Mouse (Mus musculus) mouse embryonic stem cell (cell line): ENCODE measurements around the gene Btg1.

Source experiments
- in situ Hi-C, 2 experiments: fragments of 300-500 bp; cut with MboI; formaldehyde crosslinking; loops; 1 replicate in 1 of 2; 3 replicates in 1 of 2; pipeline ENCODE4 v1.14.3; 2019 to 2020; ENCODE audit warnings: low sequenced_read_pairs in 2 of 2, low pct_unique_long_range_greater_than_20kb in 1 of 2, mixed read lengths in 1 of 2; ENCODE audit not compliant: unreplicated experiment in 1 of 2

Gene Btg1

DNA sequence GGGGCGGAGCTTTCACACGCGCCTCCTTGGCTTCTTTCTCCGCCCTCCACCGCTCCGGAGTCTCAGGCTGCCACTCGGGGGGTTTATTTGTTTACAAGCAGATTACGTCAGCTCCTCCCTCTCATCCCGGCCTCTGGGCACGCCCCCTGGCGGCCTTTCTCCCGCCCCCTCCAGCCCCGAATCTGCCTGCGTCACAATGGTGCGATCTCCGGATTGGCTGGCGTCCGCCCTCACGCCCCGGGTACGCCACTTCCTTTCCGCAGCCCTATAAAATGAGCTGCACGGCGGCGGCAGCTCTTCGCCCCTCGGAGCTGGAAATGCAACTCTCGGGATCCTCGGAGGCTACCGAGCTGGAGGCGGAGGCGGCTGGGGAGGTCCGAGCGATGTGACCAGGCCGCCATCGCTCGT, at the start of gene Btg1:
Btg1 (plus strand) TSS at position 298 of the 408 bp plus-strand sequence.
- in situ Hi-C loops, result loop anchor here in 1 of 2 experiments (10.0 kb wide), 1 partner anchor 118 kb away; no protein-coding TSS in a partner anchor

DNA sequence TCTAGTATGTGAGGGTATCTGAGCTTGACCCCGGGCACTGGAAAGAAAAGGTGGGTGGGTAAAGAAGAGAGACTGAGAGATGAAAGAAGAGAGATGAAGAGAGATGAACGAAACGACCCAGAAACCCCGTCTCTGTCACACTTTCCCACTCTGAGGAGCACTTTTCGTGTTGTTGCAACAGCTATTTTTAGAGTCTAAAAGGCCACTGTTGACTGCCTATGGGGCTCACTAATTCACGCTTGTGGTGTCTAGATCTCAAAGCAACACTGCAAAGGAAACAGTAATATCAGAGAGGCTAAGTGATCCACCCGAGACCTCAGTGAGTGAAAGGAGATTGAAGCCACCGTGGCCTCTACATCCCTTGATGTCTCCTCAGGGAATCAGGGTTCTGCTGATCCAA, 47.3 kb upstream of the Btg1 start:
- in situ Hi-C loops, result no loop called here

DNA sequence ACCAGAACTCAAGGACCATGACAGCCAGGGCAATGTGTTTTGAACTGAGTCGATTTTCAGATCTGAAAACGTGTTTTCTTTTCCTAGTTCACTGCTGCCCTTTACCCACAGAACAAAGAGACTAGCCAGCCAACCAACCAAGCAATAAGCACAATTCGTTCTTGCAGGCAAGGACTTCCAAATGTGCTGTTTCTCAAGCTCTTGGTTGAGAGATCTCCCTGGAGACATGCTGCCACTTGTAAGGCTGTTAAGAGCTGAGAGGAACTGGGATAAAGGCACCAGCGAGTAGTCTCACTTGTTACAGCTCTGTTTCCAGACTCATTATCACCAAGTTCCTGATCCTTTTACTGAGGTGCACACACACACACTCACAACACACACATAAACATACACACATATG, 45.6 kb upstream of the Btg1 start:
- in situ Hi-C loops, result no loop called here

DNA sequence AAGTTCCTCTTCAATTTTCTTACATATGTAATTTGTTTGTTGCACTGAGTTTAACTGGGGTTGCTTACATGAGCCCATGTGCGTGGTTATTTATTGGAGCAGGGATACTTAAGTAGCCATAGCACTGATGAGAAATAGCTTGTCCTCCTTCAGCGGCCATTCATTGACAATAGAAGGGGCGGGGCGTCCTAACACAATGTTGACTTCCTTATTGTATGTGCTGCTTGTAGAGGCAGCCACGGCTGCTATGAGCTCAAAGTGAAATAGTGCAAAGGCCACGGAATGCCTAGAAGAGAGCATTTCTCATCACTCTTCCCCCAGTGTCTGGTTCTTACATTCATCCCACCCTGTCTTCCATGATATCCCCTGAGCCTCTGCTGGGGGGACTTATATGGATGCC, 42.0 kb upstream of the Btg1 start:
- in situ Hi-C loops, result no loop called here

DNA sequence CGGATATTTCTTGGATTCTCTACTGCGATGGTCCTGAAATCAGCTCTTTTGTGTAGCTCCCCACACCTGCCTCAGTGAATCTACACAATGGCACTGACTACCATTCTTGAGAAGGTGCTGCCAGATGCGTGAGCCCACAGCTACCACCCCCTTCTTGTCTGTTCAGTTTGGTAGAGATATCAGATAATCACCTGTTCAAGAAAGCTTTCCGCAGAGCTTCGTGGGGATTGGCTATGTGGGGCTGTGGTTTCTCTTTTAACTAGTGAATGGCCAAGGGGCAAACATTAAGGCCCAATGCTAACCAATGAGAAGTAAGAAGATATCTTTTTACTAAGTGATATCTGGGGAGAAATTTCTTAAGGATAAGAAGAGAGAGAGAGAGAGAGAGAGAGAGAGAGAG, 41.5 kb upstream of the Btg1 start:
- in situ Hi-C loops, result no loop called here

DNA sequence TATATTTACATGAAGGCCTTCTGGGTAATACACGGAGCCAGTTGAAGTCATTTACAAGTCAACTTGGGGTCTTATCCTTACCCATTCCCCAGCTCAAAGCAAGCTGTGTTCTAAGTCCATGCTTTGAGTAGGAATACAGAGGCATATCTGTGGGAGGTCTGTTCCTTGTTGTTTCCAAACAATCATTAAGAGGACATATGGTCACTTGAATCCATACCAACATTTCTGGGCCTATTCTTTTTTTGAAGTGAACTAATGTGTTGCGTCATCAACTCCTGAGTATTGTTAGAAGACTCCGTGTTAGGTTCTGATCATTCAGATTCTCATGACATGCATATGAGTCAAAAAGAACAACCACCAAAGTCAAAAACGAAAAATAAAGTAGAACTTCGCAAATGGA, 37.9 kb upstream of the Btg1 start:
- in situ Hi-C loops, result no loop called here

DNA sequence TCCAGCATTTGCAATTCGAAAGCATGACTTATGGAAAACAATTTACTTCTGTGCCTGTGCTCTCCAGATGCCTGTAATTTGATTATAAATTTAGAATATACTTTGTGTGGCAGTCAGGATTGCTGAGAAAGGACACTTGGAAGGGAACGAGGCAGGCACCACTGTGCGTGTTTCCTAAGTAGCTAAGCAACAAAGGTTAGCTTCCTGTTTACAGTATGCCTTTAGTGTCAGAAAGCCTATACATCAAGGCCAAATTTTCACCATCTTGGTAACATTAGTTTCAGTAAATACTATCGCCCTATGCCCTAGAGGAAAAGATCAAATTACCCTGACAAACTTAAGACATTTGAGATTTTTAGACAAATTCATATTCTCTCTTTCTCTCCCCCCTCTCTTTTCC, 37.4 kb upstream of the Btg1 start:
- in situ Hi-C loops, result no loop called here

DNA sequence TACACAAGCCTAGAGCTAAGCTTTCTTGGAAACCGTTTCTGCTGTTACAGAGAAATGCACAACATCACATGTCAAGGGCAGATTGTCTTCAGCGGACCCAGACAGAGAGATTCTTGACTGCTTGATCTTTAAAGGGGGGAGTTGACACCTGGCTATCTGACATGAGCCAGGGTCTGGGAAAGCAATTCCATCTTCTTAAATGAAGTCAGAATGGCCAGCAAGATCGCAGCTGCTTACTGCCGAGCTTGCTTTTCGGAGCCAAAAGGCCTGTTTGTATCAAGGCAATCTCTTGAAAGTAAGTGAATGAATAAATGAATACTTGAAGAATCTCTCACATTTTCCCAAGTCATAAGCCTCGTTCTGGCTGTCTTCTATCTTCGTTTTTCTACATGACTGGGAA, 36.6 kb upstream of the Btg1 start:
- in situ Hi-C loops, result no loop called here

DNA sequence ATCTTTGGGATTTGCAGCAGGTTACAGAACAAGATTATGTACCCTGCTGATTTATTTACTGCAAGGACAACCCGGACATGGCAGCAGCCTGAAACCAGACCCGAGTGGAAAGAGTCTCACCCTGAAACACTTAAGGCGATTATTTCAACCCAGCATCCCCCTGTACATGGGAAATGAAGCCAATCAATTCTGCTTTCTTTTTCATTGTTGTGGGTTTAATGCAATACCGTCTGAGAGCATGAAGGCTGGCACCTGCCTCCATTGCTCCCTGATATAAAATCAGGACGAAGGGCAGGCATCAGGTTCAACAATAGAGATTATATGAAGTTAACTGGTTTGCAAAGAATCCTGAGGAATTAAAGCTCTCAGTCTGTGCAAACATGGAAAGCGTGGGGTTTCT, 35.6 kb upstream of the Btg1 start:
- in situ Hi-C loops, result no loop called here

DNA sequence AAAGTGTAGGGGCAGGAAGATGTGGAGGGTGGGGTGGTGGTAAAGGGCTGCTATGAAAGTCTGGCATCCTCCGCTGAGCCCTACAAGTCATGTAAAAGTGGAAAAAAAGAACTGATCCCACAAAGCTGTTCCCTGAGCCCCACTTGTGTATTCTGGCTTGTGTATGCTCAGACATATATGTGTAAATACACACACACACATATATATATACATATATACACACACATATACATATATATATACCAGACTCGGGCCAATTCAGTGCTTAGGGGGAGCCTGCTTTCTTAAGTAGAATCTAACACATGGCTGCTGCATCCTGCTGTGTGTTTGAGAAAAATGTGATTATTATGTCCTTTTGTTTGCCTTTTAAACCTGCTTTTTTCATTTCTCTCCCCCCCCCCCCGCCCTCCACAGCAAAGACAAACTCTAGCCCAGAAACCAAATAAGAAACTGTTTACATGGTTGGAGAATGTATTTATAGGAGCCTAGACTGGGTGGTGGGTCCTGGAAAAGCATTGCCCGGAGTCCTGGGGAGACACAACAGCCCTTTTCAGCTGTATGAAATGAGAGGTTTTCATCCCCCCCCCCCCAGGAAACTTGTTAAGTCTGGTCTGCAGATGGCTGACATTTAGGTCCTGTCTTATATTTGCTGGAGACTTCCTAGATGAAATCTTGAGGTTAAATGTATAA, 30.5 kb upstream of the Btg1 start:
- in situ Hi-C loops, result no loop called here

DNA sequence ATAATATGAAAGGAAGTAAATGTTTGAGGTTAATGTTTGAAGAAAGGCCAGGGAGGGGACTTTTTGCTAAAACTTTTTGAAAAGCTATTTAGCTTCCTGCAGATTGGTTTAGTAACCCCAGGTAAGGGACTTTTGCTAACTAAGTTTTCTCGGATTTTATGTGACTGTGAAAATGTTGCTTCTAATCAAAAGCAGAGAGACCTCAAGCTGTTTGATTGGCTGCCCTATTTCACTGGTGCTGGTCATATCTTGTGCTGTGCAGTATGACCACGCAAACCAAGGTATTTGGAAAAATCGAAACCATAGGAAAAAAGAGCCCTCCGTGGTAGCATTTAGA, 30.0 kb upstream of the Btg1 start:
- in situ Hi-C loops, result no loop called here

DNA sequence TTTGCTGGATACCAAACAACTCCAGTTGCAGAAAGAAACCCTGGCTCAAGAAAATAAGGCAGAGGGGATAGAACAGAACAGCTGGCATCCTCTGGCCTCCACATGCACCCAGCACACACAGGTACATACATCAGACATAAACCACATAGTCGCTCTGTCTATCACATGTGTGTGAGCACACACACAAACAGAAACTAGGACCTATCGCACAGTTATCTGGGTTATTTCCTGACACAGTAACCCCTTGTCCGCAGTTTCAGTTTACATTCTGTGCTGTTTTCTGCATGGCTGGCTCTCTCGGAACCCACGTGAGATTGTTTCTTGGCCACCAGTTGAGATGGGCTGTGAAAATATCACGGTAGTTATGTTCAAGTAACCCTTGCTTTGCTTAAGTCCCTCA, 28.6 kb upstream of the Btg1 start:
- in situ Hi-C loops, result no loop called here

DNA sequence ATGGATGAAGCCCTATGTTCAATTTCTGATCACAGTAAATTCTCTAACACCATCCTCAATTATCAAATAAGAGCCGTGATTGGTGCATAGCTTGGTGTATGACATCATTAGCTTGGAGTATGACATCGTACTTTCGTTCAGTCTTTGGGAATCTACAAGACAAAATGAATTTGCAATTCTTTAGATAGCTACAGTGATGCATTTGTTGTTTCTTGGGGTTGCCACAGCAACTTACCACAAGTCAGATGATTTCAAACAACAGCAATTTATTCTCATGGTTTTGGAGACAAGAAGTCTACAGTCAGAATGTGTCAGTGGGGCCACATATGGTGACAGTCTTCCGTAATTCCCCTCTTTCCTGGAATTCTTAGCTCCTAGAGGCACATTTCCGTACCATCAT, 27.0 kb upstream of the Btg1 start:
- in situ Hi-C loops, result no loop called here

DNA sequence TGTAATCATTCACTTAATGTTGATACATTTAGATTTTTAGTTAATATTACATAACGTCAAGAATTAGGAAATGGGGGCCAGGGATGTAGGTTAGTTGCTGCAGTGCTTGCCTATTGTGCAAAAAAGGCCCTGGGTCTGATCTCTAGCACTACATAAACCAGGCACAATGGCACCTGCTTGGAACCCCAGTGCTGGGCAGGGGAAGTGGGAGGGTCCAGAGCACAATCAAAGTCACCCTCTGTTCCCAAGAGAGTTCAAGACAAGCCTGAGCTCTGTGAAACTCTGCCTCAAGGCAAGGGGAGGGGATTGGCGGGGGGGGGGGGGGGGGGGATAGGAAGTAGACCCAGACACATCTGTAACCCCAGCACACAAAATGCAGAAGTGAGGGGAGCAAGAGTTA, 24.7 kb upstream of the Btg1 start:
- in situ Hi-C loops, result no loop called here

DNA sequence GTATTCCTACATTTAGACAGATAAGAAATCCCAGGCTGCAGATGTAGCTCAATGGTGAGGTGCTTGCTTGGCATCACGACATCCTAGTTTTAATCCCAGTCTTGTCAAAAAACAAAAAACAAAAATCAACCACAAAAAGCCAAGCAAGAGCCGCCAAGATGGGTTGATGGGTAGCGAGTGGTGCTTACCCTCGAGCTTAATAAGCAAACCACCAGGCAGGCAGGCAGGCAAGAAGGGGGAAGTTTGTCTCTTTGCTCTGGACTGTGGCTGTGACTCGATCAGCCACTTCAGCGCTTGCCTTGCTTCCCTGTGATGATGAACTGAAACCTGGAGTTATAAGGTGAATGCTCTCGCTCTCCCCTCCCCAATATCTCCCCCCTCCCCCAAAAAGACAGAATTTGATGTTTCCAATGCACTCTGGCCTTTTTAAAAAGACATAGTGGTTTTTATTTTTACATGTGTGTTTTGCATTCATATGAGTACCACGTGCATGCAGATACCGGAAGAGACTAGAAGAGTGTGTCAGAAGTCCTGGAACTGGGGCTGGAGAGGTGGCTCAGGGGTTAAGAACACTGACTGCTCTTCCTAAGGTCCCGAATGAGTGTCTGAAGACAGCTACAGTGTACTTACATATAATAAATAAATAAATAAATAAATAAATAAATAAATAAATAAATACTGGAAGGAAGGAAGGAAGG, 21.2 kb upstream of the Btg1 start:
- in situ Hi-C loops, result no loop called here

DNA sequence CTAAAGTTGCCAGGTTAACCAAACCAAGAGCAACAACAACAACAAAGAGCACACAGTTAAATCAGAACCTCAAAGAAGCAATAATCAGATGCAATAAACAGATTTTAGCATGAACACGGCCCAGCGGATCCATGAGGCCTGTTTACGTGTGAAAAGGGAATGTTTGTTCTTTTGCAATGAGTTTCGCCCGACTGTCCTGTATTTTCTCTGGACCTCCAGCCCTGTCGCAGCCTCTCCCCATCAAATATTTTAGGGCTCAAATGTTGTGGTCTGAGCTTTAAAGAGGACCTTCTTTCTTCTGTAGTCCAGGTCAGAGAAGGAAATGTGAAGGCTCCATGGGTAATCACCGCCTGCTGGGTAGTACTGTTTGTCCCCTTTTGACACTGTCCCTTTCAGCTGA, 20.4 kb upstream of the Btg1 start:
- in situ Hi-C loops, result no loop called here

DNA sequence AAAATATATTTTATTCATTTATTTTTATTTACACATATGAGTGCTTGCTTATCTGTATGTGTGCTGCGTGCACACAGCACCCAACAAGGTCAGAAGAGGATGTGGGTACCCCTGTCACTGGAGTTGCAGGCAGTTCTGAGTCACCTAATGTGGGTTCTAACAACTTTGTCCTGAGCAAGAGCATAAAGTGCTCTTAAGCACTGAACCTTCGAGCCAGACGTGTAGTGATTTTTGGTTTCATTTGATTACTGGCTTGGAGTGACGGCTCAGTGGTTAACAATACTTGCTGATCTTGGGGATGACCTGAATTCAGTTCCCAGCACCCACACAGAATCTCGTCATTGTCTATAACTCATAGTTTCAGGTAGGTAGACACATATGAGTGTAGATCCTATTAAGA, 17.2 kb upstream of the Btg1 start:
- in situ Hi-C loops, result loop anchor here in 1 of 2 experiments (10.0 kb wide), 1 partner anchor 385 kb away; no protein-coding TSS in a partner anchor

DNA sequence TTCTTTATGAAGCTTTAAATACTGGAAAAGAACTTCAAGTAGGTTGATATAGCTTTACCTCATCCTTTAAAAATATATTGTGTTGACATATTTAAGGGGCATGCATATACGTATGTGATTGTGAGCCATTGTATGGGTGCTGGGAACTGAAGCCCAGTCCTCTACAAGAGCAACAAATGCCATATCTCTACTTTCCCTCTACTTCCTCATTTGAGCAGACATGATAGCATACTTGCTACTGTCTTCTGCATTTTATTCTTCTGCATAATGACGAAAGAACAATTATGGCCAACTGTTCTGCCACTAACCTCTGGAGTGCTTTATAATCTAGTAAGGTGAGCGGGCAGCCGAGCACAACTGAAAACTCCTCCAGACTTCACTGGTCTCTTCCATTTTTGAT, 15.1 kb upstream of the Btg1 start:
- in situ Hi-C loops, result loop anchor here in 1 of 2 experiments (10.0 kb wide), 1 partner anchor 387 kb away; no protein-coding TSS in a partner anchor

DNA sequence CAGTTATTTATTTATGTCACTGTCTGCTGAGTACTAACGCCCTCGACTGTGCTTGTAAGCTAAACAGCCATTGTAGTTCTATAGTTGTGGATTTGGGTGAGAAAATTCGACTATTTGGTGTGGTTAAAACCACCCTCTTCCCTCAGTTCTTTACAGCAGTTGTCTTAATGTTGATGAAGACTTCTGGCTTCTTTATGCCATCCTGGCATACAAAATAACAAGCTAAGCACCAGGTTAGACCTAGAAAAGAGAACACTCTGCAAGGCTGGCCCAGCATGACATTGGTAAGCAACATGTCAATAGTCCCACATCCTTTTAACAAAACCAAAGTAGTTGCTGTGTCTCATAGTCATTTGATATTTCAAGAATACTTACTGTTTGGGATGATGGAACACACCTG, 14.5 kb upstream of the Btg1 start:
- in situ Hi-C loops, result loop anchor here in 1 of 2 experiments (10.0 kb wide), 1 partner anchor 388 kb away; no protein-coding TSS in a partner anchor

DNA sequence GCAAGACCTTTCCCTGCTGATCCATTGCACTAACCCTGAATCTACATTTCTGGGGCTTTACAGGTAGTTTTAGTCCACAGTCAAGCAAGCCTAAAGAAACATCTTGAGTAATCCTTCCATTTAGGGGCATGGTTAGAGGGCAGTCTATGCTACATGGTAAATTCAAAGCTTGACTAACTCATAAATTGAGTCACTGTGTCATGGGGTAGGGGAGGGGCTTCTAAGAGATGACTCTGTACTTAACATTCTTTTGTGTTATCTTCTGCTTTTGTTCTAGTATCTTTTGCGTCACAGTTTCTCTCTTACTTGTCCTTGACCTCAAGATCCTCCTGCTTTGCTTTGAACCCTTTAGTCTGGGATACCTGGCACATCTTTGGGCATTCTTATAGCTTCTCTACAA, 11.6 kb upstream of the Btg1 start:
- in situ Hi-C loops, result loop anchor here in 1 of 2 experiments (10.0 kb wide), 1 partner anchor 390 kb away; no protein-coding TSS in a partner anchor
